Mouse (Mus musculus) lung, adult 2 months (tissue): ENCODE results near the gene Scube3. TPM values are rescaled to one million over a fixed set of nuclear protein-coding genes. Genes with fewer than 3 reads are reported as not detected.

Experiments used
- DNase-seq: peaks from one replicate; pipeline ENCODE4 v3.0.0; 2022
- H3K4me1 ChIP-seq: fragments of 200-500 bp; 2 replicates; pipeline ENCODE4 v1.6.1; 2011; ENCODE audit warnings: low read length; ENCODE audit not compliant: control insufficient read depth, insufficient read depth
- H3K4me3 ChIP-seq: fragments of 200-500 bp; replicated peaks from 2 replicates; pipeline ENCODE3; 2011; ENCODE audit warnings: low read depth, mild to moderate bottlenecking, control low read depth, low read length; ENCODE audit errors: extremely low read depth
- CTCF ChIP-seq: fragments of 200-500 bp; IDR thresholded peaks from 2 replicates; pipeline ENCODE4 v1.5.1; 2011; ENCODE audit warnings: mild to moderate bottlenecking, low read length, control low read depth; ENCODE audit not compliant: insufficient read depth
- POLR2A ChIP-seq: fragments of 200-500 bp; IDR thresholded peaks from 2 replicates; pipeline ENCODE4 v1.6.1; 2011; ENCODE audit warnings: low read depth, mild to moderate bottlenecking, control low read depth, low read length, borderline replicate concordance; ENCODE audit errors: extremely low read depth
- WGBS: fragments of 180-500 bp; shearing (Covaris S2); methylation state at CpG from one replicate; pipeline ENCODE4 v1.1.7; 2018; 5-methylcytosine and 5-hydroxymethylcytosine counted together
- polyA plus RNA-seq: library from polyadenylated mRNA; depleted of rRNA; stranded (reverse); fragments of >200 nt; gene quantifications from 2 replicates; pipeline ENCODE4 v1.2.3, GENCODE M21; 2012

The Scube3 gene
- polyA plus RNA-seq, 1 experiment: 3.6 TPM

DNA sequence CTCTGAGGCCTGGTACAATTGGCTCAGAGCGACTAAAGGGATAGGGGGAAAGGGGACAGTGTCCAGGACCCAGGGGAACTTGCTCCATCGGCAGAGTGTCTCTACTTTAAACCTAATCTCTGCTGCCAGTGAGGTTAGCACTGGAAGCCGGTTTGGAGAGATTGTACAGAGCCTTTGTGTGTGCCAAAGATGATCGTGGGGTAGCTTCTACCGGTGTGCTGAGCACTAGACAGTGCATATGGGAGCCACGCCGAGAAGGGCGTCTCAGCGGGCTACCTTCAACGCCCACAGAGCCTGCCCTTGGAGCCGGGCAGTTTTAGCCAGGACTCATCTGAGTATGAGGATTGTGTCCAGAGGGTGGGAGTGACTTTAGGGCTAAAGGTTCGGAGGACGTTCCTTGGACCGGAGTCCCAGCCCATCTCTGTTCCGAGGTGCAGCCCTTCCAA is 713 bp upstream of the Scube3 start:
- H3K4me1 ChIP-seq: peaks cover 4% of the 10 kb centered on the region
- 8% methylated on average over 15 of the region's 15 CpGs for WGBS
- no peak overlapping the region for H3K4me3 ChIP-seq
- no peak for TF ChIP-seq CTCF
- TF ChIP-seq POLR2A: no peak
- DNase-seq: no peak

DNA sequence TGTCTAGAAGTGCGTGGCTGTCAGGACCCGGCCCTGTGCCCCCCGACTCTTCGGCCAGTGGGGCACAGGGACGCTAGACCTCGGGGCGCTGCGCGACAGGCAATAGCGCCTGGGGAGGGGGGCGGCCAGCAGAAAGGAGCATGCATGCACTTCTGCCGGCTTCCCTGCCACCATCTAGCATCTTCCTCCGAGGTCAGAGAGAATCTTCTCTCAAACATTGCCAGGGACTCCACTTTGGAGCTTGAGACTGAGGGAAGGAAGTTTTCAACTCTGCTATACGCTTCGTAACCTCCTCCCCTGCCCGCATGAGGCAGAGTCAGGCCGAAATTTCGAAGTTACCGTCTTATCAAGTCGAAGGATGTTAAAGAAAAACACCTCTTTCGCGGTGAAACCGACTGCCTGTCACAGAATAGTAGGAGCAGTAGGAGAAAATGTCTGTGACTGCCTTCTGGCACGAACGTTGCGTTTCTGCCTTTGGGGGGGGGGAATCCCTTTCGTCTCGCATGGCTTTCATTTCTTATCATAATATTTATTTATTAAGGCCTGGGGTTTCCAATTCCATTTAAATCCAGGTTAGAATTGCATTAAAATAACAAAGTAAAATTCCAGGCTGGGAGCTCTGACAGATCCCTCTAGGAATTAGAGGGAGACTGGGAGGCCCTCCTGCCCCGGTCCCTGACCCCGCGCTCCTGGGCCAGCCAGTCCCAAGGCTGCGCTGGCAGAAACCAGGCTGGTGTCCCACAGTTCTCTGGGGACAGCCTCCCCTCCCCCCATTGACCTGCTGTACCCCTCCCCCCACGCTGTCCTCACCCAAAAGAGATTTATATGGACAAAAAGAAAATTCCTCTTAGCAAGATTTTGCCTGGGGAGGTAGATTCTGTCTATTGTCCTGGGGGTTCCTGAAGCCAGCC is 1.0 kb downstream of the Scube3 start:
- no peak for DNase-seq
- TF ChIP-seq POLR2A (no peak), CTCF (no peak)
- H3K4me3 ChIP-seq: peak overlapping the region; percentile 0
- H3K4me1 ChIP-seq: peaks cover 4% of the 10 kb centered on the region
- 3% methylated on average over 33 of the region's 33 CpGs for WGBS

DNA sequence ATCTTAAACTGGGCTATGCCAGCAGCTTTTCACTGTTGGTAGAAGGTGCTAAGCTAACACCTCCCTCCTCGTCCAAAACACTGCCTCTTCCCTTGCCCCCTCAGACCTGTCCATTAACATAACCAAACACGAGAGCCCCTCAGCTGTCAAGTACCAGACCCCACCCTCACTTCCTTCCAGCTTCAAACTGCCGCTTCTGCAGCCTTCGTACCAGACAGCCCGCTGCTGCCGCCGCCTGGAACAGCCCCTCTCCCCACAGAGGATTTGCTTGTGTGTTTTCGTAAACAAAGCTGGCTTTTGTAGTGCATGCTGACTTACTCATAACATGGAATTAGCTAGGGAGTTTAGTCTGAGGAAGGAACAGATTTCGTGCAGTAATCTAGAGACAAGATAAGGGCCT is 1.8 kb downstream of the Scube3 start:
- TF ChIP-seq CTCF (no peak), POLR2A (no peak)
- no peak for DNase-seq
- no peak overlapping the region for H3K4me3 ChIP-seq
- 3% methylated on average over 9 of the region's 9 CpGs for WGBS
- H3K4me1 ChIP-seq: peaks cover 4% of the 10 kb centered on the region

DNA sequence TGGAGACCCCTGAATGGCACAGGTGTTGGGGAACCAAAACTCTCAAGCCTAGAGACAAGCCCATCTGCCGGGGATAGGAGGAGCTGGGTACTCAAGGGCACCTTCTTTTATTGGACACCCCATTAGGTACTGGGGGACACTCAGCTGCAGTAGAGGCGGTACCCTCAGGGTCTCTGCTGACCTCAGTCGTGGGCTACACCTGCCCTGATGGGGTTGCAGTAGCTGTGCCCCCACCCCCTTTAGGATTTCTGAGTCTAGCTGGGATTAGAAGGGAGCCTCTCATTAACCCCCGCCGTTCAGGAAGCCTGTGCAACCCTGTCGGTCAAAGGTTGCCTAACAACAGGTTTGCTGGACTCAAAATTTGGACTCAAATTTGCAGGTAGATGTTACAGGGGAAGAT is 2.3 kb downstream of the Scube3 start:
- DNase-seq: no peak
- no peak overlapping the region for H3K4me3 ChIP-seq
- peaks cover 4% of the 10 kb centered on the region for H3K4me1 ChIP-seq
- TF ChIP-seq POLR2A (no peak), CTCF (no peak)
- WGBS: 24% methylated on average over 6 of the region's 6 CpGs

DNA sequence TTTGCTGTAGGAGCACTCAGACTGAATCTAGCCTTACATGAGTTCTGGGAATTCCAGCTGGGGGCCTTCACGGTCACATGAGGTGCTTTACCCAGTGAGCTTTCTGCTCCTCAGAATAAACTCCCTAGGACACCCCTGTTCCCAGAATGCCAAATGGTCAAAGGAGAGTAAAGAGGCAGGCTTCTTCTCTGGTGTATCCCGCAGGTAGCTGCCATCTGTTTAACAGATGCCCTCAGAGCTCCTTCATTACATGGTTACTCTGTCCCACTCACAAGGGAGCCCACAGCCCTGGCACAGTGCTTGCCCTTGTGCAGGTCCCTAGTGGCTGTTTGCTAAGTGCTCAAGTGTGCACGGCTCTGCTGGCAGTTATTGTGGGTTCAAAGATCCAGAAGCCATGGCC is 6.3 kb downstream of the Scube3 start:
- H3K4me1 ChIP-seq: peaks cover 4% of the 10 kb centered on the region; the same call in 1 of the 2 replicates
- no peak overlapping the region for H3K4me3 ChIP-seq
- DNase-seq: no peak
- TF ChIP-seq POLR2A: no peak
- no peak for TF ChIP-seq CTCF
- 67% methylated on average over 3 of the region's 3 CpGs for WGBS

DNA sequence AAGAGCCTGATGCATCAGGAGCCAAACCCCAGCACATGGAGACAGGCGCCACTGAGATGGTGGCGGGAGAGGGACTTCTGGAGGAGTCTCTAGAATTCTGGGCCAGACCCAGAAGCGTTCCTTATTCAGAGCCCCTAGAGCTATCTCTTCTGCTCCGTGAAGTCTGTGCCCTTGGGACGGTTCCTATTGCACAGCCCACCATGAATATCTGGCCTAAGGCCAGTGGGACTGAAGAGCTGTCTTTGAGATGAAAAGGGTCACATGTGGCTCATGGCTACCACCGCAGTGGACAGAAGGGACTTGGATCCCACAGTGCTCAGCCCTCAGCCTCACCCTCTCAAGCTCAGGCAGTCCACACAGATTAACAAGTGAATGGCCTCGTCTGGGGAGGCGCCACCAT is 7.8 kb downstream of the Scube3 start:
- 67% methylated on average over 8 of the region's 8 CpGs for WGBS
- Histone ChIP-seq H3K4me3 (no peak overlapping the region), H3K4me1 (no peaks in the 10 kb centered on the region)

DNA sequence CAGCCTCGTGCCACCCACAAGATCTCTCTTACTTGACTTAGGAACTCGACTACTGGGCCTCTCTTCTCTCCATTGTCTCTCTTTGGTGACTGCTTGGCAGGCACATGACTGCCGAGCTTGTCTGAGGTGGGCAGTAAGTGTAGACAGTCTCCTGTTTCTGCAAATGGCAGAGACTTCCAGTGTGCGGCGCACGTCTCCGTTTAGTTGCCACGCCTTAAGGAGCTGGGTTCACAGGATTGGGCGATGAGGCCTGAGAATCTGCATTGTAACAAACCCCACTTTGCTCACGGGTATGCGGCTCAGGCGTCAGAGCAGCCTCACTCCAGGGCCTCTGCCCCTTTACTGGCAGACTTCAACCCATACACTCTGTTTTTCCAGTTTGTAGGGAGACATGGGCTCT is 8.5 kb downstream of the Scube3 start:
- TF ChIP-seq POLR2A (no peak), CTCF (no peak)
- Histone ChIP-seq H3K4me1 (no peaks in the 10 kb centered on the region), H3K4me3 (no peak overlapping the region)
- DNase-seq: no peak
- WGBS: 79% methylated on average over 12 of the region's 12 CpGs

More for the DNA sequence above, 7.8 kb downstream of the Scube3 start:
- TF ChIP-seq POLR2A (no peak), CTCF (no peak)
- DNase-seq: no peak

DNA sequence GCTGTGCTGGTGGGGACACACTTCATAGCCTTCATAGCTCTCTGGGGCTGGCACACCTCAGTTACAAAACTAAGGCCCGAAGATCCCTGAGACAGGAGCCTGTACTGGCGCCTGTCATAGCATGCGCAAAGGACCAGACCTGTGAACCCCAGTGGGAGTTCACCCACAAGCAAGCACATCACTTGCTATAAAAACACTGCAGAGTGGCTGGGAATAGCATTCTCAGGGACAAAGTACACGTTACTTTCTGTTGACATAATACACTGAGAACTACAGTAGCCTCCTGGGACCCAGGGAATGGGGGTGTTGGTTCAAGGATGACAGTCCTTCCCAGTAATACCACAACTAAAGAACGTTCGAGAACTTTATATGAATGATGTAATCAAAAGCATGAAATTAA is 11.2 kb downstream of the Scube3 start:
- no peak overlapping the region for H3K4me3 ChIP-seq
- no peak for TF ChIP-seq CTCF
- no peak for TF ChIP-seq POLR2A
- DNase-seq: no peak
- no peaks in the 10 kb centered on the region for H3K4me1 ChIP-seq
- WGBS: 69% methylated on average over 6 of the region's 6 CpGs

DNA sequence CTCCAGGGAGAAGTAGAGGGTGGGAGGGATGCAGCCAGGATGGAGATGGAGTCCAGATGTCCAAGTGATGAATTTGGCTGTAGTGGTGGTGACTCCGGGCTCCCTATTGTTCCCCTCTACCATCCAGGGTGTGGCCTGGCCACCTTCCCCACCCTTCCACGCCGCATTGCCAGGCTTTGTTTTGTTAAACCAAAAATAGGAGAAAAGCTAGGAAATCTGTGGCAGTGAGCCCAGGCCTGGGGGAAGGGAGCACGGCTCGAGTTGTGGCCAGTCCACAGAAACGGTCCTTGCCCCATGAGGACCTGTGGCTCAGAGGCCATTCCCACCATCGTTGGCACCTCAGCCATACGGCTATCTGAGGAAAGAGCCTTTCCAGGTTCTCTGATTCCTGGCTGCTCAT is 13.0 kb downstream of the Scube3 start:
- no peak for DNase-seq
- Histone ChIP-seq H3K4me1 (no peaks in the 10 kb centered on the region), H3K4me3 (no peak overlapping the region)
- no peak for TF ChIP-seq CTCF
- no peak for TF ChIP-seq POLR2A
- WGBS: 54% methylated on average over 8 of the region's 8 CpGs

DNA sequence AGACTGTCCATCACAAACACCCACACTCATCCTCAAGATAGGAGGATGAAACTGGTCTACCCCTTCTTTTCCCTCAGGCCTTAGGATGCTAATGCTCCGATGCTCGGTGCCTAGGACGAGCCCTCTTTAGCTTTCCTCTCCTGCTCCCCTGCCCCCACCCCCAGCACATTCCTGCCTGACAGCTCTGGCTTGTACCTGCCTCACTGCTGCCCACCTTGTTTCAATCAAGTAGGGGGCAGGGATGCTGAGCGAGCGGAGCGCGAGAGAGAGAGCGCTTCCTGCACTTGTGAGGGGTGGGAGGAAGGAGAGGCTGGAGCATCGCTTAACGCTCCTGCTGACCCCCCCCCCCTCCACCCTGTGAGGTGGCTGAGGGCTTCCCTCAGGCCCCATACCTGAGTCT is 18.4 kb downstream of the Scube3 start:
- H3K4me1 ChIP-seq: no peaks in the 10 kb centered on the region
- no peak for DNase-seq
- 30% methylated on average over 10 of the region's 10 CpGs for WGBS

DNA sequence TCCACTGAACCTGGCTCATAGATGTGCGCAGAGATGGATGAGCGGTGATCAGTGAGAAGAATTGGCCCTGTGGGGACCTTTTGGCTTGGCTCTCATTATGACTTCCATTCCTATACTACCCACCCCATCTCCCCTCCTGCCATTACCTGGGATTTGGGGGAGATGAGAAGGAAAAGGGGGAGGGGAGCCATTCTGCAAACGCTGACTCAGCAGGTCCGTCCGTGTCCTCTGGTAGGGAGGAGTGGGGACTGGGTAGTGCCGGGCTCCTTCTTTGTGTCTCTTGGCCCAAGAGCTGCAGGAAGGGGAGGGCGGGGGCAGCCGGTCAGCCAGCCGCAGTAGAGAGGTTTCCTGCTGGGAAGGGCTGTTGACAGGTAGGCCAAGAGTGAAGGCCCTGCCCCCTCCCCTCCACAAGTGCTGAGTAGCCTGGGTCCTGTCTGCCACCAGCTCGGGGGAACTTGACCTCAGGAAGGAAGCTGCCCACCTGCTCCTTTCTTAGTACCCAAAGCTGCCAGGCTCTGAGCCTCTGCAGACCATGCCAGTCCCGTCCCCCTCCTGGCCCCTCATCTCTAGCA is 19.5 kb downstream of the Scube3 start:
- TF ChIP-seq CTCF: no peak
- no peak for TF ChIP-seq POLR2A
- 24% methylated on average over 11 of the region's 11 CpGs for WGBS

More for the DNA sequence above, 18.4 kb downstream of the Scube3 start:
- no peak for TF ChIP-seq CTCF
- no peak for TF ChIP-seq POLR2A
- H3K4me3 ChIP-seq: no peak overlapping the region

More for the DNA sequence above, 19.5 kb downstream of the Scube3 start:
- DNase-seq: no peak
- Histone ChIP-seq H3K4me1 (no peaks in the 10 kb centered on the region), H3K4me3 (no peak overlapping the region)
